Mouse (Mus musculus) intestine, postnatal 0 days (tissue): ENCODE measurements around the gene Gm17490. TPM values are rescaled to one million over a fixed set of nuclear protein-coding genes. Genes with fewer than 3 reads are reported as not detected.

Source experiments
- ATAC-seq: fragments of 200-750 bp; cut with Nextera tagmentation; 2 replicates; pipeline ENCODE4 v1.8.0; 2017; ENCODE audit warnings: mild to moderate bottlenecking, moderate TSS enrichment, moderate library complexity
- H3K27ac ChIP-seq: fragments of 300-500 bp; sonication (generic); 2 replicates; pipeline ENCODE4 v1.5.1; 2014; ENCODE audit warnings: mild to moderate bottlenecking, low read depth, low read length, moderate library complexity
- H3K27me3 ChIP-seq: fragments of 300-500 bp; sonication (generic); replicated peaks from 2 replicates; pipeline ENCODE4 v1.6.1; 2014; ENCODE audit warnings: low read length, mixed read lengths; ENCODE audit not compliant: control insufficient read depth, insufficient read depth
- H3K36me3 ChIP-seq: fragments of 300-500 bp; sonication (generic); 2 replicates; pipeline ENCODE4 v1.6.1; 2014; ENCODE audit warnings: mild to moderate bottlenecking, moderate library complexity; ENCODE audit not compliant: control insufficient read depth, insufficient read depth
- H3K4me1 ChIP-seq: fragments of 300-500 bp; sonication (generic); replicated peaks from 2 replicates; pipeline ENCODE4 v1.6.1; 2014; ENCODE audit warnings: antibody characterized with exemption, low read length, mixed read lengths; ENCODE audit not compliant: control insufficient read depth, insufficient read depth
- H3K4me2 ChIP-seq: fragments of 300-500 bp; sonication (generic); replicated peaks from 2 replicates; pipeline ENCODE4 v1.6.1; 2014; ENCODE audit warnings: low read depth, mild to moderate bottlenecking, moderate library complexity
- H3K4me3 ChIP-seq: fragments of 300-500 bp; sonication (generic); 2 replicates; pipeline ENCODE4 v1.5.1; 2014; ENCODE audit warnings: low read depth, low read length
- H3K9ac ChIP-seq: fragments of 300-500 bp; sonication (generic); 2 replicates; pipeline ENCODE4 v1.6.1; 2014; ENCODE audit warnings: mild to moderate bottlenecking, low read depth, low read length
- H3K9me3 ChIP-seq: fragments of 300-500 bp; sonication (generic); 2 replicates; pipeline ENCODE4 v1.6.1; 2016; ENCODE audit warnings: mixed run types; ENCODE audit not compliant: control insufficient read depth
- CTCF ChIP-seq: sonication (generic); IDR thresholded peaks from 2 replicates; pipeline ENCODE4 v1.5.1; 2016; ENCODE audit warnings: low read depth, mild to moderate bottlenecking, control low read depth, antibody characterized with exemption, moderate library complexity
- WGBS: fragments of 180-500 bp; shearing (Covaris S2); extraction: QIAGEN DNeasy Blood & Tissue Kit; methylation state at CpG from one replicate; pipeline ENCODE4 v1.1.7; 2014; 5-methylcytosine and 5-hydroxymethylcytosine counted together
- polyA plus RNA-seq: library from polyadenylated mRNA; unstranded; fragments of >200 nt; fragmentation: Nextera tagmentation; extraction: Ambion mirVana; gene quantifications from 2 replicates; pipeline ENCODE4 v1.2.1, GENCODE M21; 2015

Gm17490 gene
- polyA plus RNA-seq, 1 experiment from 2014 or later: not detected

- Histone ChIP-seq H3K4me2 (no peak overlapping the region), H3K9ac (no peak overlapping the region), H3K9me3 (no peaks in the 10 kb centered on the region), H3K4me1 (no peaks in the 10 kb centered on the region), H3K4me3 (no peak overlapping the region), H3K27ac (no peak overlapping the region), H3K36me3 (no peaks in the 10 kb centered on the region), H3K27me3 (no peaks in the 10 kb centered on the region)
- no peak for TF ChIP-seq CTCF
- 85% methylated on average over 6 of the region's 6 CpGs for WGBS
- no peak for ATAC-seq
Observed at GRCm38 (mm10) chr2:11662143-11662906, 36.3 kb upstream of the Gm17490 start.

GRCm38 (mm10) chr2:11659263-11659662, 33.2 kb upstream of the Gm17490 start:
- Histone ChIP-seq H3K36me3 (no peaks in the 10 kb centered on the region), H3K27ac (no peak overlapping the region), H3K9me3 (no peaks in the 10 kb centered on the region), H3K4me1 (no peaks in the 10 kb centered on the region), H3K4me2 (no peak overlapping the region), H3K4me3 (no peak overlapping the region), H3K9ac (no peak overlapping the region), H3K27me3 (no peaks in the 10 kb centered on the region)
- ATAC-seq: no peak
- WGBS: 13% methylated on average over 2 of the region's 2 CpGs
- no peak for TF ChIP-seq CTCF

- Histone ChIP-seq H3K36me3 (no peaks in the 10 kb centered on the region), H3K9ac (no peak overlapping the region), H3K4me1 (no peaks in the 10 kb centered on the region), H3K27ac (no peak overlapping the region), H3K9me3 (no peaks in the 10 kb centered on the region), H3K27me3 (no peaks in the 10 kb centered on the region), H3K4me3 (no peak overlapping the region), H3K4me2 (no peak overlapping the region)
- 78% methylated on average over 2 of the region's 2 CpGs for WGBS
- no peak for ATAC-seq
- no peak for TF ChIP-seq CTCF
Observed at GRCm38 (mm10) chr2:11657581-11657980, 31.5 kb upstream of the Gm17490 start.

- Histone ChIP-seq H3K4me2 (no peak overlapping the region), H3K36me3 (no peaks in the 10 kb centered on the region), H3K9me3 (no peaks in the 10 kb centered on the region), H3K27me3 (no peaks in the 10 kb centered on the region), H3K4me3 (no peak overlapping the region), H3K27ac (no peak overlapping the region), H3K4me1 (no peaks in the 10 kb centered on the region), H3K9ac (no peak overlapping the region)
- ATAC-seq: no peak
- TF ChIP-seq CTCF: no peak
- WGBS: 60% methylated on average over 9 of the region's 9 CpGs
Observed at GRCm38 (mm10) chr2:11654990-11655931, 29.2 kb upstream of the Gm17490 start.

- H3K4me3 ChIP-seq: no peak overlapping the region
- H3K36me3 ChIP-seq: no peaks in the 10 kb centered on the region
- H3K27me3 ChIP-seq: no peaks in the 10 kb centered on the region
- no peak for TF ChIP-seq CTCF
- H3K27ac ChIP-seq: no peak overlapping the region
- no peaks in the 10 kb centered on the region for H3K4me1 ChIP-seq
- ATAC-seq: no peak
- WGBS: 75% methylated on average over 5 of the region's 5 CpGs
- H3K9me3 ChIP-seq: no peaks in the 10 kb centered on the region
- no peak overlapping the region for H3K9ac ChIP-seq
- no peak overlapping the region for H3K4me2 ChIP-seq
Observed at GRCm38 (mm10) chr2:11653780-11654179, 27.7 kb upstream of the Gm17490 start.

GRCm38 (mm10) chr2:11653330-11653729, 27.3 kb upstream of the Gm17490 start:
- Histone ChIP-seq H3K27me3 (no peaks in the 10 kb centered on the region), H3K9me3 (no peaks in the 10 kb centered on the region), H3K27ac (no peak overlapping the region), H3K4me3 (no peak overlapping the region), H3K36me3 (no peaks in the 10 kb centered on the region), H3K4me1 (no peaks in the 10 kb centered on the region), H3K4me2 (no peak overlapping the region), H3K9ac (no peak overlapping the region)
- 44% methylated on average over 6 of the region's 6 CpGs for WGBS
- ATAC-seq: no peak
- no peak for TF ChIP-seq CTCF
